Mouse (Mus musculus) liver, embryonic 15.5 days (tissue): Measurements from ENCODE around the gene Rasgrp2. TPM values are rescaled to one million over a fixed set of nuclear protein-coding genes. Genes with fewer than 3 reads are reported as not detected.

Experiments used
- ATAC-seq: fragments of 200-750 bp; cut with Nextera tagmentation; 2 replicates; pipeline ENCODE4 v1.8.0; 2017; ENCODE audit warnings: moderate number of reproducible peaks, mild to moderate bottlenecking, moderate library complexity; ENCODE audit not compliant: insufficient read depth
- H3K27ac ChIP-seq: fragments of 300-500 bp; sonication (generic); replicated peaks from 2 replicates; pipeline ENCODE4 v1.5.1; 2015; ENCODE audit warnings: mild to moderate bottlenecking, inconsistent platforms
- H3K27me3 ChIP-seq: fragments of 300-500 bp; sonication (generic); 2 replicates; pipeline ENCODE4 v1.6.1; 2015; ENCODE audit warnings: mild to moderate bottlenecking, inconsistent platforms
- H3K36me3 ChIP-seq: fragments of 300-500 bp; sonication (generic); replicated peaks from 2 replicates; pipeline ENCODE4 v1.6.1; 2015; ENCODE audit warnings: moderate library complexity, mild to moderate bottlenecking, inconsistent platforms
- H3K4me1 ChIP-seq: fragments of 300-500 bp; sonication (generic); replicated peaks from 2 replicates; pipeline ENCODE4 v1.6.1; 2015; ENCODE audit warnings: inconsistent platforms
- H3K4me2 ChIP-seq: fragments of 300-500 bp; sonication (generic); 2 replicates; pipeline ENCODE4 v1.6.1; 2015; ENCODE audit warnings: moderate library complexity, mild to moderate bottlenecking, inconsistent platforms
- H3K4me3 ChIP-seq: fragments of 300-500 bp; sonication (generic); replicated peaks from 2 replicates; pipeline ENCODE4 v1.5.1; 2015; ENCODE audit warnings: mild to moderate bottlenecking, inconsistent platforms
- H3K9ac ChIP-seq: fragments of 300-500 bp; sonication (generic); 2 replicates; pipeline ENCODE4 v1.6.1; 2015; ENCODE audit warnings: moderate library complexity, mild to moderate bottlenecking, inconsistent platforms
- H3K9me3 ChIP-seq: fragments of 300-500 bp; sonication (generic); replicated peaks from 2 replicates; pipeline ENCODE4 v1.6.1; 2016; ENCODE audit warnings: inconsistent platforms
- WGBS: fragments of 180-500 bp; shearing (Covaris S2); methylation state at CpG from one replicate; pipeline ENCODE4 v1.1.7; 2015; ENCODE audit warnings: mixed read lengths; ENCODE audit not compliant: insufficient replicate concordance; 5-methylcytosine and 5-hydroxymethylcytosine counted together
- polyA plus RNA-seq: library from polyadenylated mRNA; unstranded; fragments of >200 nt; fragmentation: Nextera tagmentation; extraction: Ambion mirVana; gene quantifications from 2 replicates; pipeline ENCODE4 v1.2.1, GENCODE M21; 2015

Rasgrp2 gene
- polyA plus RNA-seq, 1 experiment from 2014 or later = 88.4 TPM

- 76% methylated on average over 5 of the region's 5 CpGs for WGBS
- Histone ChIP-seq H3K27ac (no peak overlapping the region), H3K9ac (no peak overlapping the region), H3K4me3 (no peak overlapping the region), H3K27me3 (peaks cover 41% of the 10 kb centered on the region), H3K4me1 (peaks cover 27% of the 10 kb centered on the region), H3K4me2 (no peak overlapping the region), H3K9me3 (no peaks in the 10 kb centered on the region), H3K36me3 (no peaks in the 10 kb centered on the region)
- ATAC-seq = no peak
Observed at GRCm38 (mm10) chr19:6396237-6396636, 2.9 kb upstream of the Rasgrp2 start.

- Histone ChIP-seq H3K9ac (no peak overlapping the region), H3K9me3 (no peaks in the 10 kb centered on the region), H3K27ac (no peak overlapping the region), H3K4me2 (no peak overlapping the region), H3K36me3 (no peaks in the 10 kb centered on the region), H3K4me1 (peaks cover 42% of the 10 kb centered on the region), H3K4me3 (no peak overlapping the region), H3K27me3 (peaks cover 56% of the 10 kb centered on the region)
- WGBS = 77% methylated on average over 22 of the region's 22 CpGs
- no peak for ATAC-seq
Observed at GRCm38 (mm10) chr19:6397582-6398249, 1.4 kb upstream of the Rasgrp2 start.

- Histone ChIP-seq H3K4me1 (peaks cover 49% of the 10 kb centered on the region), H3K9me3 (no peaks in the 10 kb centered on the region), H3K36me3 (0 out of 2 replicates have a peak, but pooled peaks cover 5% of the 10 kb centered on the region), H3K27ac (peak overlapping the region; percentile 69), H3K4me3 (peak overlapping the region; percentile 59), H3K9ac (peak overlapping the region; percentile 44; the same call in 1 of the 2 replicates), H3K4me2 (peak overlapping the region; percentile 80), H3K27me3 (peaks cover 56% of the 10 kb centered on the region)
- ATAC-seq = peak; percentile 33
- under 1% methylated on average over 39 of the region's 39 CpGs for WGBS
Observed at GRCm38 (mm10) chr19:6398447-6399284, 474 bp upstream of the Rasgrp2 start.

GRCm38 (mm10) chr19:6400096-6401086 is 1.3 kb downstream of the Rasgrp2 start:
- no peak for ATAC-seq
- Histone ChIP-seq H3K27ac (peak overlapping the region; percentile 69), H3K9me3 (no peaks in the 10 kb centered on the region), H3K27me3 (peaks cover 56% of the 10 kb centered on the region), H3K9ac (no peak overlapping the region; the same call in 1 of the 2 replicates), H3K4me3 (peak overlapping the region; percentile 59), H3K4me1 (peaks cover 49% of the 10 kb centered on the region), H3K4me2 (peak overlapping the region; percentile 80), H3K36me3 (0 out of 2 replicates have a peak, but pooled peaks cover 14% of the 10 kb centered on the region)
- 2% methylated on average over 29 of the region's 29 CpGs for WGBS

GRCm38 (mm10) chr19:6401131-6401815 is 2.1 kb downstream of the Rasgrp2 start:
- no peaks in the 10 kb centered on the region for H3K9me3 ChIP-seq
- peak overlapping the region; percentile 68 for H3K27ac ChIP-seq
- peaks cover 49% of the 10 kb centered on the region for H3K4me1 ChIP-seq
- H3K9ac ChIP-seq = no peak overlapping the region
- ATAC-seq = peak; percentile 45; the same call in 1 of the 2 replicates
- 0 out of 2 replicates have a peak, but pooled peaks cover 14% of the 10 kb centered on the region for H3K36me3 ChIP-seq
- H3K4me2 ChIP-seq = peak overlapping the region; percentile 80
- peak overlapping the region; percentile 59 for H3K4me3 ChIP-seq
- under 1% methylated on average over 32 of the region's 32 CpGs for WGBS
- H3K27me3 ChIP-seq = peaks cover 56% of the 10 kb centered on the region

- H3K9ac ChIP-seq = no peak overlapping the region
- H3K27me3 ChIP-seq = peaks cover 56% of the 10 kb centered on the region
- ATAC-seq = peak; percentile 20; the same call in 1 of the 2 replicates
Observed at GRCm38 (mm10) chr19:6401951-6402350, 2.8 kb downstream of the Rasgrp2 start.

GRCm38 (mm10) chr19:6403869-6404268 is 4.7 kb downstream of the Rasgrp2 start:
- Histone ChIP-seq H3K9me3 (no peaks in the 10 kb centered on the region), H3K9ac (no peak overlapping the region), H3K27me3 (peaks cover 39% of the 10 kb centered on the region), H3K4me2 (no peak overlapping the region), H3K36me3 (peaks cover 22% of the 10 kb centered on the region; the same call in 1 of the 2 replicates), H3K4me1 (peaks cover 43% of the 10 kb centered on the region), H3K4me3 (no peak overlapping the region), H3K27ac (no peak overlapping the region)
- ATAC-seq = no peak
- 77% methylated on average over 10 of the region's 10 CpGs for WGBS

More at GRCm38 (mm10) chr19:6401951-6402350, 2.8 kb downstream of the Rasgrp2 start:
- H3K27ac ChIP-seq = peak overlapping the region; percentile 68
- H3K36me3 ChIP-seq = 0 out of 2 replicates have a peak, but pooled peaks cover 17% of the 10 kb centered on the region
- peaks cover 49% of the 10 kb centered on the region for H3K4me1 ChIP-seq
- no peaks in the 10 kb centered on the region for H3K9me3 ChIP-seq
- WGBS = 4% methylated on average over 9 of the region's 9 CpGs
- H3K4me2 ChIP-seq = peak overlapping the region; percentile 80
- H3K4me3 ChIP-seq = peak overlapping the region; percentile 59

GRCm38 (mm10) chr19:6405433-6405832 is 6.3 kb downstream of the Rasgrp2 start:
- Histone ChIP-seq H3K9ac (no peak overlapping the region), H3K4me1 (peaks cover 29% of the 10 kb centered on the region), H3K4me3 (no peak overlapping the region), H3K36me3 (peaks cover 22% of the 10 kb centered on the region), H3K9me3 (no peaks in the 10 kb centered on the region), H3K27ac (no peak overlapping the region), H3K4me2 (no peak overlapping the region), H3K27me3 (peaks cover 23% of the 10 kb centered on the region)
- 68% methylated on average over 10 of the region's 10 CpGs for WGBS
- ATAC-seq = no peak

- Histone ChIP-seq H3K4me3 (no peak overlapping the region), H3K9ac (no peak overlapping the region), H3K4me2 (no peak overlapping the region), H3K9me3 (no peaks in the 10 kb centered on the region), H3K4me1 (peaks cover 13% of the 10 kb centered on the region), H3K27me3 (peaks cover 6% of the 10 kb centered on the region), H3K27ac (no peak overlapping the region), H3K36me3 (peaks cover 22% of the 10 kb centered on the region)
- 83% methylated on average over 8 of the region's 8 CpGs for WGBS
- no peak for ATAC-seq
Observed at GRCm38 (mm10) chr19:6407109-6407508, 8.0 kb downstream of the Rasgrp2 start.
